Mouse (Mus musculus) hindbrain, embryonic 16.5 days (tissue): ENCODE results near the gene Mms19. TPM values are rescaled to one million over a fixed set of nuclear protein-coding genes. Genes with fewer than 3 reads are reported as not detected.
A peak's percentile ranks its signal among the peaks of the same experiment; 100 is the strongest.

ENCODE experiments used
- ATAC-seq: fragments of 200-750 bp; cut with Nextera tagmentation; 2 replicates; pipeline ENCODE4 v1.8.0; 2017; ENCODE audit warnings: moderate TSS enrichment, moderate library complexity
- H3K27ac ChIP-seq: fragments of 300-500 bp; sonication (generic); 2 replicates; pipeline ENCODE4 v1.5.1; 2014; ENCODE audit warnings: low read depth, mild to moderate bottlenecking, control low read depth, low read length, moderate library complexity
- H3K27me3 ChIP-seq: fragments of 300-500 bp; sonication (generic); replicated peaks from 2 replicates; pipeline ENCODE4 v1.6.1; 2014; ENCODE audit warnings: low read length; ENCODE audit not compliant: control insufficient read depth, insufficient read depth
- H3K36me3 ChIP-seq: fragments of 300-500 bp; sonication (generic); 2 replicates; pipeline ENCODE4 v1.6.1; 2014; ENCODE audit warnings: mild to moderate bottlenecking, low read length, moderate library complexity, mixed read lengths; ENCODE audit not compliant: control insufficient read depth, insufficient read depth
- H3K4me1 ChIP-seq: fragments of 300-500 bp; sonication (generic); 2 replicates; pipeline ENCODE4 v1.6.1; 2014; ENCODE audit warnings: low read depth, low read length; ENCODE audit not compliant: control insufficient read depth, insufficient read depth
- H3K4me2 ChIP-seq: fragments of 300-500 bp; sonication (generic); 2 replicates; pipeline ENCODE4 v1.6.1; 2014; ENCODE audit warnings: mild to moderate bottlenecking, low read length, control low read depth, moderate library complexity
- H3K4me3 ChIP-seq: fragments of 300-500 bp; sonication (generic); 2 replicates; pipeline ENCODE4 v1.5.1; 2014; ENCODE audit warnings: mild to moderate bottlenecking, low read length, control low read depth, moderate library complexity
- H3K9ac ChIP-seq: fragments of 300-500 bp; sonication (generic); 2 replicates; pipeline ENCODE4 v1.6.1; 2014; ENCODE audit warnings: low read depth, mild to moderate bottlenecking, control low read depth, low read length, moderate library complexity
- H3K9me3 ChIP-seq: fragments of 300-500 bp; sonication (generic); 2 replicates; pipeline ENCODE4 v1.6.1; 2014; ENCODE audit warnings: mild to moderate bottlenecking, low read length, moderate library complexity; ENCODE audit not compliant: control insufficient read depth
- WGBS: fragments of 180-500 bp; shearing (Covaris S2); extraction: QIAGEN DNeasy Blood & Tissue Kit; methylation state at CpG from one replicate; pipeline ENCODE4 v1.1.7; 2014; 5-methylcytosine and 5-hydroxymethylcytosine counted together
- polyA plus RNA-seq: library from polyadenylated mRNA; unstranded; fragments of >200 nt; fragmentation: Nextera tagmentation; extraction: Ambion mirVana; gene quantifications from 2 replicates; pipeline ENCODE4 v1.2.1, GENCODE M21; 2015

The Mms19 gene
- polyA plus RNA-seq, 1 experiment from 2014 or later: 31.3 TPM

- Histone ChIP-seq H3K4me1 (peaks cover 17% of the 10 kb centered on the region), H3K4me3 (peak within 1 kb of the TSS; percentile 96), H3K36me3 (peaks cover 3% of the 10 kb centered on the region; the same call in 1 of the 2 replicates), H3K9ac (peak within 1 kb of the TSS; percentile 85), H3K27me3 (no peaks in the 10 kb centered on the region), H3K9me3 (no peaks in the 10 kb centered on the region), H3K27ac (peak within 1 kb of the TSS; percentile 92), H3K4me2 (peak within 1 kb of the TSS; percentile 84)
- peak; percentile 96 for ATAC-seq
- WGBS: 5% methylated on average over 51 of the region's 54 CpGs
These were observed 69.5 kb downstream of the Mms19 start, which contains the start of gene Pgam1 for GRCm38 (mm10) chr19:41911178-41912073. Gene Pgam1 (plus strand): TSS chr19:41911923.

GRCm38 (mm10) chr19:41910396-41910795, 70.6 kb downstream of the Mms19 start:
- Histone ChIP-seq H3K36me3 (no peaks in the 10 kb centered on the region), H3K9me3 (no peaks in the 10 kb centered on the region), H3K27ac (no peak overlapping the region), H3K4me2 (no peak overlapping the region), H3K4me3 (no peak overlapping the region), H3K4me1 (peaks cover 17% of the 10 kb centered on the region), H3K9ac (no peak overlapping the region), H3K27me3 (no peaks in the 10 kb centered on the region)
- 93% methylated on average over 2 of the region's 2 CpGs for WGBS
- ATAC-seq: no peak

GRCm38 (mm10) chr19:41908736-41909135, 72.2 kb downstream of the Mms19 start:
- no peak overlapping the region for H3K4me2 ChIP-seq
- no peak overlapping the region for H3K4me3 ChIP-seq
- H3K4me1 ChIP-seq: peaks cover 11% of the 10 kb centered on the region
- H3K27ac ChIP-seq: no peak overlapping the region
- H3K9me3 ChIP-seq: no peaks in the 10 kb centered on the region
- H3K27me3 ChIP-seq: no peaks in the 10 kb centered on the region
- WGBS: 83% methylated on average over 3 of the region's 3 CpGs
- no peak overlapping the region for H3K9ac ChIP-seq
- ATAC-seq: no peak
- no peaks in the 10 kb centered on the region for H3K36me3 ChIP-seq

GRCm38 (mm10) chr19:41907079-41907760, 73.7 kb downstream of the Mms19 start:
- no peak overlapping the region for H3K4me3 ChIP-seq
- no peaks in the 10 kb centered on the region for H3K36me3 ChIP-seq
- no peak for ATAC-seq
- H3K27ac ChIP-seq: no peak overlapping the region
- H3K9me3 ChIP-seq: no peaks in the 10 kb centered on the region
- H3K4me1 ChIP-seq: no peaks in the 10 kb centered on the region
- H3K4me2 ChIP-seq: no peak overlapping the region
- no peak overlapping the region for H3K9ac ChIP-seq
- 48% methylated on average over 8 of the region's 8 CpGs for WGBS
- no peaks in the 10 kb centered on the region for H3K27me3 ChIP-seq

GRCm38 (mm10) chr19:41906311-41907078, 74.5 kb downstream of the Mms19 start:
- no peaks in the 10 kb centered on the region for H3K4me1 ChIP-seq
- H3K9ac ChIP-seq: no peak overlapping the region
- H3K27me3 ChIP-seq: no peaks in the 10 kb centered on the region
- WGBS: 74% methylated on average over 6 of the region's 6 CpGs
- no peak overlapping the region for H3K4me3 ChIP-seq
- H3K4me2 ChIP-seq: no peak overlapping the region
- H3K27ac ChIP-seq: no peak overlapping the region
- H3K9me3 ChIP-seq: no peaks in the 10 kb centered on the region
- ATAC-seq: no peak
- no peaks in the 10 kb centered on the region for H3K36me3 ChIP-seq

GRCm38 (mm10) chr19:41905246-41905645, 75.7 kb downstream of the Mms19 start:
- Histone ChIP-seq H3K27me3 (no peaks in the 10 kb centered on the region), H3K4me2 (no peak overlapping the region), H3K36me3 (no peaks in the 10 kb centered on the region), H3K4me1 (no peaks in the 10 kb centered on the region), H3K9me3 (no peaks in the 10 kb centered on the region), H3K27ac (no peak overlapping the region), H3K4me3 (no peak overlapping the region), H3K9ac (no peak overlapping the region)
- WGBS: 92% methylated on average over 2 of the region's 2 CpGs
- no peak for ATAC-seq

- Histone ChIP-seq H3K36me3 (no peaks in the 10 kb centered on the region), H3K4me3 (no peak overlapping the region), H3K4me1 (no peaks in the 10 kb centered on the region), H3K9ac (no peak overlapping the region), H3K4me2 (no peak overlapping the region), H3K9me3 (no peaks in the 10 kb centered on the region), H3K27me3 (no peaks in the 10 kb centered on the region), H3K27ac (no peak overlapping the region)
- WGBS: 87% methylated on average over 10 of the region's 10 CpGs
- no peak for ATAC-seq
These were observed 77.9 kb downstream of the Mms19 start for GRCm38 (mm10) chr19:41902848-41903593.

- H3K9me3 ChIP-seq: no peaks in the 10 kb centered on the region
- WGBS: 54% methylated on average over 2 of the region's 2 CpGs
- no peaks in the 10 kb centered on the region for H3K36me3 ChIP-seq
- no peaks in the 10 kb centered on the region for H3K4me1 ChIP-seq
- no peak overlapping the region for H3K4me2 ChIP-seq
- H3K4me3 ChIP-seq: no peak overlapping the region
- no peaks in the 10 kb centered on the region for H3K27me3 ChIP-seq
- H3K9ac ChIP-seq: no peak overlapping the region
- ATAC-seq: no peak
- H3K27ac ChIP-seq: no peak overlapping the region
These were observed 79.3 kb downstream of the Mms19 start for GRCm38 (mm10) chr19:41901696-41902095.
